Mouse (Mus musculus): ENCODE data around the gene Ggn. TPM values are rescaled to one million over a fixed set of nuclear protein-coding genes. Genes with fewer than 3 reads are reported as not detected.
"Not testable (repeated sequence)": the region's sequence is repeated elsewhere in the genome, so short reads cannot be mapped to it uniquely, and the experiment has no call there.

Ggn gene
- polyA plus RNA-seq, 1 experiment from 2014 or later, result 3.1 TPM

DNA sequence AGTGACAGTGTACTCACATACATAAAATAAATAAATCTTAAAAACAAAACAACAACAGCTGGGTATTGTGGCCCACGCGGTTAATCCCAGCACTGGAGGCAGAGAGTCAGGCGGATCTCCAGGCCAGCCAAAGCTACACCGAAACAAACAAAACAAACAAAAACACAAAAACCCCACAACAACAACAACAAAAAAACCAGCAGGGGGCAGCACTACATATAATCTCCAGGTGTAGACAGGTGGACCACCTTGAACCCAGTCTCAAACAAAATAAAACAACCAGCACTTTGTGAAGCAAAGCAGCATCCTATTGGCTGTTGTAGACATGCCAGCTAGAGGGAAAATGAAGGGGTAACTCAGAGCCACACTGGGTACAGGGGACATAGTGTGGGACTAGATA is 8.1 kb downstream of the Ggn start:
- CTCF ChIA-PET, result interaction anchor here (0.8 to 2.3 kb wide), 3 partner anchors 52 to 123 kb away, joined by 4 read pairs; no protein-coding TSS in a partner anchor
- TF ChIP-seq CTCF (IDR thresholded peaks at IDR 0.05), result no peak
- POLR2A ChIA-PET, result no interaction called here
- no peaks in the 10 kb centered on the region for H3K27me3 ChIP-seq
- in situ Hi-C loops (cut with MboI; ENCODE audit: low pct_unique_long_range_greater_than_20kb), result loop anchor here (5.0 kb wide), 1 partner anchor 64 kb away; no protein-coding TSS in a partner anchor
- DNase-seq (ENCODE audit: low read depth, low spot score) (no peak), ATAC-seq (no peak)

GRCm38 (mm10) chr7:29179323-29179722 is 9.3 kb downstream of the Ggn start:
- in situ Hi-C loops (cut with MboI; ENCODE audit: low pct_unique_long_range_greater_than_20kb), result loop anchor here (5.0 kb wide), 1 partner anchor 63 kb away; no protein-coding TSS in a partner anchor
- no peaks in the 10 kb centered on the region for H3K27me3 ChIP-seq
- ChIA-PET CTCF (interaction anchor here (1.1 to 2.3 kb wide), 4 partner anchors 9 to 112 kb away, joined by 4 to 9 read pairs (median 4); partner anchors contain the start of genes Ggn and Spred3), POLR2A (interaction anchor here (1.1 to 1.5 kb wide), 2 partner anchors 9 to 68 kb away, joined by 3 to 7 read pairs; partner anchors contain the start of genes Ggn and Spred3)
- ATAC-seq, result no peak
- no peak for DNase-seq (ENCODE audit: low read depth, low spot score)
- TF ChIP-seq CTCF (IDR thresholded peaks at IDR 0.05), result no peak

GRCm38 (mm10) chr7:29180077-29180853 is 10.3 kb downstream of the Ggn start, which contains the start of gene Psmd8:
Psmd8 (minus strand) TSS chr7:29180701.
- H3K27me3 ChIP-seq, result no peaks in the 10 kb centered on the region
- DNase-seq (ENCODE audit: low read depth, low spot score), result peak; percentile 94
- no peak for TF ChIP-seq CTCF (IDR thresholded peaks at IDR 0.05)
- in situ Hi-C loops (cut with MboI; ENCODE audit: low pct_unique_long_range_greater_than_20kb), result loop anchor here (5.0 kb wide), 1 partner anchor 107 kb away; the partner anchor contains the start of gene Ppp1r14a
- ATAC-seq, result peak; percentile 88
- ChIA-PET CTCF (interaction anchor here (1.2 to 2.3 kb wide), 4 partner anchors 10 to 121 kb away, joined by 4 to 9 read pairs (median 5); partner anchors contain the start of genes Ggn and Spred3), POLR2A (interaction anchor here (1.1 to 1.5 kb wide), 2 partner anchors 10 to 67 kb away, joined by 3 to 7 read pairs; partner anchors contain the start of genes Ggn and Spred3)

- CTCF ChIA-PET, result interaction anchor here (1.2 to 1.5 kb wide), 2 partner anchors 116 to 120 kb away, joined by 4 to 6 read pairs; no protein-coding TSS in a partner anchor
- no peak for TF ChIP-seq CTCF (IDR thresholded peaks at IDR 0.05)
- POLR2A ChIA-PET, result interaction anchor here (1.5 kb wide), 1 partner anchor 11 kb away, joined by 7 read pairs; the partner anchor contains the start of genes Ggn and Spred3
- DNase-seq (ENCODE audit: low read depth, low spot score) (no peak), ATAC-seq (peak; percentile 9)
- in situ Hi-C loops (cut with MboI; ENCODE audit: low pct_unique_long_range_greater_than_20kb), result loop anchor here (5.0 kb wide), 1 partner anchor 106 kb away; the partner anchor contains the start of gene Ppp1r14a
- no peaks in the 10 kb centered on the region for H3K27me3 ChIP-seq
These were observed 10.8 kb downstream of the Ggn start for GRCm38 (mm10) chr7:29180854-29181236.

DNA sequence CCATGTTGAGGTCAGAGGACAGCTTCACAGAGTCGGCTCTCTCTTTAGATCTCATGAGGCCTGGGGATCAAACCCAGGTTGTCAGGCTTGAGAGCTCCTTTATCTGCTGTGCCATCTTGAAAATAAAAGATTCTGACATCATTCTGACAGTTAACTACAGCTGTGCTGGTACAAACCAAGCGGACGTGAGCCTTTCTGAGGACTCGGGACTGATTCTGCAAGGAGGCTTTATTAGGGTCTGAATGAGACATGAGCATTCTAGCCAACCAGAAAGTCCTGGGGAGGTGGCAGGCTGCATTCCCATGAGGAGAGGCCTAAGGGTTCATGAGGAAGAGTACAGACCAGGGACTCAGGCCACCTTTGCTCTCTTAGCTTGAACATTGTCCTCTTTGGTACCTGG is 11.3 kb downstream of the Ggn start:
- CTCF ChIA-PET, result interaction anchor here (1.5 kb wide), 1 partner anchor 116 kb away, joined by 6 read pairs; no protein-coding TSS in a partner anchor
- DNase-seq (ENCODE audit: low read depth, low spot score), result not testable (repeated sequence)

DNA sequence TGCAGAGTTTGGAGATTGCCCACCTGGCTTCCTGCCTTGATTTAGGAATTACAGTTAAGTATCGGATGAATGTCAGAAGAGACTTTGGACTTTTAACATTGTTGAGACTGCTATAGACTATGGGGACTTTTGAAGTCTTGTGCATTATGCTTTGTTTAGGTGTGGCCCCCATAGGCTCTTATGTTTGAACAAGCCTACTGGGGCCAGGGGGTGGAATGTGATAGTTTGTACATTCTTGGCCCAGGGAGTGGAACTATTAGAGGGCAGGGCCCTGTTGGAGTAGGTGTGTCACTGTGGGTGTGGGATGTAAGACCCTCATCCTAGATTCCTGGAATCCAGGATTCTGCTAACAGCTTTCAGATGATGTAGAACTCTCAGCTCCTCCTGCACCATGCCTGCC is 24.2 kb downstream of the Ggn start:
- DNase-seq (ENCODE audit: low read depth, low spot score); in situ Hi-C loops (cut with MboI; ENCODE audit: low pct_unique_long_range_greater_than_20kb); ATAC-seq; H3K27me3 ChIP-seq; CTCF ChIA-PET; POLR2A ChIA-PET: not testable (repeated sequence)

More for the DNA sequence above, 11.3 kb downstream of the Ggn start:
- POLR2A ChIA-PET, H3K27me3 ChIP-seq, ATAC-seq: not testable (repeated sequence)
- in situ Hi-C loops (cut with MboI; ENCODE audit: low pct_unique_long_range_greater_than_20kb), result loop anchor here (5.0 kb wide), 1 partner anchor 106 kb away; the partner anchor contains the start of gene Ppp1r14a

- in situ Hi-C loops (cut with MboI; ENCODE audit: low pct_unique_long_range_greater_than_20kb), result loop anchor here (5.0 kb wide), 1 partner anchor 515 kb away; no protein-coding TSS in a partner anchor
- ChIA-PET CTCF (no interaction called here), POLR2A (interaction anchor here (0.6 kb wide), 1 partner anchor 57 kb away, joined by 4 read pairs; no protein-coding TSS in a partner anchor)
- TF ChIP-seq CTCF (IDR thresholded peaks at IDR 0.05), result no peak
- ATAC-seq (no peak), DNase-seq (ENCODE audit: low read depth, low spot score) (no peak)
- peaks cover 7% of the 10 kb centered on the region for H3K27me3 ChIP-seq
These were observed 32.6 kb downstream of the Ggn start for GRCm38 (mm10) chr7:29202577-29202976.

DNA sequence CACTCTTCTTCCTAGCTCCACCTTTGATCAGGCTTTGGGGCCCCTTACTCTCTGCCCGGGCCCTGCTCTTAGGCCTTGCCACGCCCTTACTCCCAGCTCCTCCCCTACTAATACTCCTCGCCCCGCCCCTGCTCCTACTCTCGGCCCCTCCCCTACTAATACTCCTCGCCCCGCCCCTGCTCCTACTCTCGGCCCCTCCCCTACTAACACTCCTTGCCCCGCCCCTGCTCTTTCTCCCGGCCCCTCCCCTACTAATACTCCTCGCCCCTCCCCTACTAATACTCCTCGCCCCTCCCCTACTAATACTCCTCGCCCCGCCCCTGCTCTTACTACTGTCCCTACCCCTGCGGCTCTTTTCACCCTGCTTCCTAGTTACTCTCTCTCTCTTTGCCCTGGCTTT is 41.0 kb downstream of the Ggn start:
- in situ Hi-C loops (cut with MboI; ENCODE audit: low pct_unique_long_range_greater_than_20kb); CTCF ChIA-PET; DNase-seq (ENCODE audit: low read depth, low spot score); H3K27me3 ChIP-seq; POLR2A ChIA-PET: not testable (repeated sequence)
- peak; percentile 33 for ATAC-seq

- DNase-seq (ENCODE audit: low read depth, low spot score) (peak; percentile 27), ATAC-seq (peak; percentile 64)
- TF ChIP-seq CTCF (IDR thresholded peaks at IDR 0.05), result no peak
- in situ Hi-C loops (cut with MboI; ENCODE audit: low pct_unique_long_range_greater_than_20kb), result no loop called here
- no peaks in the 10 kb centered on the region for H3K27me3 ChIP-seq
- CTCF ChIA-PET, result no interaction called here
- POLR2A ChIA-PET, result no interaction called here
These were observed 41.6 kb downstream of the Ggn start for GRCm38 (mm10) chr7:29211415-29212198.

DNA sequence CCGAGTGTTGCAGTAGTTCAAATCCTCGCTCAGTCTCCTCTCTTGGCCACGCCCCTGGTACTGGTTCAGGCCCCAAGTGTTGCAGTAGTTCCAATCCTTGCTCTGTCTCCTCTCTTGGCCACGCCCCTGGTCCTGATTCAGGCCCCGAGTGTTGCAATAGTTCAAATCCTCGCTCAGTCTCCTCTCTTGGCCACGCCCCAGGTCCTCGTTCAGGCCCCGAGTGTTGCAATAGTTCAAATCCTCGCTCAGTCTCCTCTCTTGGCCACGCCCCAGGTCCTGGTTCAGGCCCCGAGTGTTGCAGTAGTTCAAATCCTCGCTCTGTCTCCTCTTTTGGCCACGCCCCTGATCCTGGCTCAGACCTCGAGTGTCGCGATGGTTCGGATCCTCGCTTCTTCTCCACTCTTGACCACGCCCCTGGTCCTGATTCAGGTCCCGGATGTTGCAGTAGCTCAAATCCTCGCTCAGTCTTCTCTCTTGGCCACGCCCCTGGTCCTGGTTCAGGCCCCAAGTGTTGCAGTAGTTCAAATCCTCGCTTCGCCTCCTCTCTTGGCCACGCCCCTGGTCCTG is 42.3 kb downstream of the Ggn start:
- TF ChIP-seq CTCF (IDR thresholded peaks at IDR 0.05), result no peak
- H3K27me3 ChIP-seq, result no peaks in the 10 kb centered on the region
- POLR2A ChIA-PET, result no interaction called here
- ATAC-seq (no peak), DNase-seq (ENCODE audit: low read depth, low spot score) (no peak)
- in situ Hi-C loops (cut with MboI; ENCODE audit: low pct_unique_long_range_greater_than_20kb), result no loop called here
- CTCF ChIA-PET, result no interaction called here

DNA sequence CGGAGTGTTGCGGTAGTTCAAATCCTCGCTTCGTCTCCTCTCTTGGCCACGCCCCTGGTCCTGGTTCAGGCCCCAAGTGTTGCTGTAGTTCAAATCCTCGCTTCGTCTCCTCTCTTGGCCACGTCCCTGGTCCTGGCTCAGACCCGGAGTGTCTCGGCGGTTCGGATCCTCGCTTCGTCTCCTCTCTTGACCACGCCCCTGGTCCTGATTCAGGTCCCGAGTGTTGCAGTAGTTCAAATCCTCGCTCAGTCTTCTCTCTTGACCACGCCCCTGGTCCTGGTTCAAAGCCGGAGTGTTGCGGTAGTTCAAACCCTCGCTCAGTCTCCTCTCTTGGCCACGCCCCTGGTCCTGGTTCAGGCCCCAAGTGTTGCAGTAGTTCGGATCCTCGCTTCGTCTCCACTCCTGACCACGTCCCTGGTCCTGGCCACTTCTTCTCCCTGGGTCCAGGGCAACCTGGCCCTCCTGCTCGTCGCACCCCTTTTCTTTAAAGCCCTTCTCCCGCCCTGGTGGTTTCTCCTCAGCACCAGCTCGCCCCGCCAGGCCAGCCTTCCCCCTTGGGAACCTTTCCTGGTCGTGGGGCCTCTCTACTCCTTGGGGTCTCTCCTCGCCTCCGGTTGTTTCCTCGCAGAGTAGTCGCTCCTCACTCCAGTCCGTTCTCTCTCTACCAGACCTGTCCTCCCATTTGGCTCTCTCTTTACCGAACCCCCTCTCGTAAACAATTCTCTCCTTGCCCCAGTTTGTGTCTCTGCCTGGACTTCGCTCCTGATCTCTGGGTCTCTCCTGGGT is 43.0 kb downstream of the Ggn start:
- H3K27me3 ChIP-seq; in situ Hi-C loops (cut with MboI; ENCODE audit: low pct_unique_long_range_greater_than_20kb); ATAC-seq; DNase-seq (ENCODE audit: low read depth, low spot score); POLR2A ChIA-PET; CTCF ChIA-PET: not testable (repeated sequence)

Measured in Patski (cell line).